Mouse (Mus musculus): ENCODE data around the gene Xrcc4. TPM values are rescaled to one million over a fixed set of nuclear protein-coding genes. Genes with fewer than 3 reads are reported as not detected.
A peak's percentile ranks its signal among the peaks of the same experiment; 100 is the strongest.
"Not testable (repeated sequence)": the region's sequence is repeated elsewhere in the genome, so short reads cannot be mapped to it uniquely, and the experiment has no call there.

The Xrcc4 gene
- polyA plus RNA-seq, 1 experiment = 6.0 TPM

DNA sequence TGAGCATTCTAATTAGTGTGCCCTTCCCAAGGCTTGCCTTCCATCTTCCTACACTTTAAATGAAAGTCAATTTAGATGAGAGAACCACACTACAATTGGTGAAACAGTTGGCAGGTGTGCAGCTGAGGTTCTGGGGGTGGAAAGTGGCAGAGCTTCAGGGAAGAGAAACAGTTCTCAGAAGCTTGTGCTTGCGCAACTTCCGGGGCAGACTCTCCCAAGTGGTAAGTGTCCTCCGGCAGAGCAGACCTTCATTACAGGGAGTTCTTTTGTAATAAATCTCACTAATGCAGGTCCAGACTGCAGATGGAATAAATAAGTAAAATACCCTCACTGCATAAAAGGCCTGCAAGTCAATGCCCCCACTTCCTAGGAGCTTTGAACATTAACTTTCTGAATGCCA, 323.4 kb downstream of the Xrcc4 start:
- TF ChIP-seq MYOG (IDR thresholded peaks at IDR 0.05; ENCODE audit: control insufficient read depth, extremely low read depth, insufficient read length) (no peak), MYOD1 (IDR thresholded peaks at IDR 0.05; ENCODE audit: control insufficient read depth, insufficient read length, low read depth) (no peak), CEBPB (IDR thresholded peaks at IDR 0.05; ENCODE audit: low read depth) (peak; percentile 47)
- no peak overlapping the region for H3K4me3 ChIP-seq (ENCODE audit: insufficient read depth, poor library complexity, severe bottlenecking)
- no peak overlapping the region for H3ac ChIP-seq (ENCODE audit: control insufficient read depth, insufficient read length, low read depth)
- no peaks in the 10 kb centered on the region for H3K79me3 ChIP-seq (ENCODE audit: low read depth)
- H3K36me3 ChIP-seq (ENCODE audit: control insufficient read depth, insufficient read depth) = no peaks in the 10 kb centered on the region
- no peaks in the 10 kb centered on the region for H3K79me2 ChIP-seq (ENCODE audit: control insufficient read depth, insufficient read depth)
- H3K27me3 ChIP-seq (ENCODE audit: control insufficient read depth, insufficient read depth, insufficient read length) = no peaks in the 10 kb centered on the region

DNA sequence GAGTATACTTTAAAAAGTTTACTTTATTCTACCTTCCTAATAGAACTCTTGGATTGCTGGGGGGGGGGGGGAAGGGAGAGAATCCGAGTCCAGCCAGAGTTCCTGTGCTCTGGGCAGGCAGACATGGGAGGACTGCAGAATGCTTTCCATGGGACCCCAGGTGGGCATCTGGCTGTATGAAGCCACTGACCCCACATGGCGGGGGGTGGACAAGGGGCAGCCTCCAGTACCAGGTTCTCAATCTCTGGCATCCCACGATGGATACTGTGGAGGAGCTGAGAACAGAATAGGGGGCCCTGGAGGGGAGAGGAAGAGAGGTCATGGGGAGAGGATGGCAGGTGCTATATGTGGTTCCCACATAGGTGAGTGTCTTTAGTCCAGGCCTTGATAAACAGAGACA, 327.1 kb downstream of the Xrcc4 start:
- TF ChIP-seq MAX (IDR thresholded peaks at IDR 0.05) (no peak), CEBPB (IDR thresholded peaks at IDR 0.05; ENCODE audit: low read depth) (no peak), CTCF (IDR thresholded peaks at IDR 0.05; ENCODE audit: control insufficient read depth, insufficient read depth, insufficient read length) (no peak), FOSL1 (IDR thresholded peaks at IDR 0.05; ENCODE audit: insufficient read depth, low read length, poor library complexity, severe bottlenecking) (no peak), USF1 (IDR thresholded peaks at IDR 0.05; ENCODE audit: low read depth) (no peak), MYOD1 (IDR thresholded peaks at IDR 0.05; ENCODE audit: control insufficient read depth, insufficient read length, low read depth) (no peak), MYOG (IDR thresholded peaks at IDR 0.05; ENCODE audit: control insufficient read depth, extremely low read depth, insufficient read length) (no peak)
- no peaks in the 10 kb centered on the region for H3K27me3 ChIP-seq (ENCODE audit: control insufficient read depth, insufficient read depth, insufficient read length)
- no peaks in the 10 kb centered on the region for H3K79me3 ChIP-seq (ENCODE audit: low read depth)

DNA sequence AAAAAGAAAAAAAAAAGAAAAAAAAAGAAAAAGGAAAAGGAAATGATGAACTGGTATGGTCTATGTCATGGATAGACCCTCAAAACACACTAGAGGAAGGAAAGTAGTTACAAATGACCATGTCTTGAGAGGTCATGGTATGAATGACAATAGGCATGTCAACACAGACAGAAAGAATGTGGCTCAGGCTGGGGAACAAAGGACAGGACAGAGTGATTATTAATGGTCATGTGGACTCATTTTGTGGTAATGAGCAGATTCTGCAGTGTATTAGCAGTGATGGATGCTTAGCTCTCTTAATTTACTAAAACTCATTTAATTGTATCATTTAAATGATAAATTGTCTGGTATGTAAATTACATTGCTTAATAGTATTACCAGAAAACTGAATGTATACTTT, 333.1 kb downstream of the Xrcc4 start:
- TF ChIP-seq CTCF (IDR thresholded peaks at IDR 0.05; ENCODE audit: control insufficient read depth, insufficient read depth, insufficient read length) (no peak), USF1 (IDR thresholded peaks at IDR 0.05; ENCODE audit: low read depth) (no peak)
- H3K79me3 ChIP-seq (ENCODE audit: low read depth) = no peaks in the 10 kb centered on the region
- H3K4me3 ChIP-seq (ENCODE audit: insufficient read depth, poor library complexity, severe bottlenecking) = no peak overlapping the region

More for the DNA sequence above, 327.1 kb downstream of the Xrcc4 start:
- no peaks in the 10 kb centered on the region for H3K36me3 ChIP-seq (ENCODE audit: control insufficient read depth, insufficient read depth)
- no peak overlapping the region for H3K4me3 ChIP-seq (ENCODE audit: insufficient read depth, poor library complexity, severe bottlenecking)
- no peak overlapping the region for H3ac ChIP-seq (ENCODE audit: control insufficient read depth, insufficient read length, low read depth)
- H3K79me2 ChIP-seq (ENCODE audit: control insufficient read depth, insufficient read depth) = no peaks in the 10 kb centered on the region

DNA sequence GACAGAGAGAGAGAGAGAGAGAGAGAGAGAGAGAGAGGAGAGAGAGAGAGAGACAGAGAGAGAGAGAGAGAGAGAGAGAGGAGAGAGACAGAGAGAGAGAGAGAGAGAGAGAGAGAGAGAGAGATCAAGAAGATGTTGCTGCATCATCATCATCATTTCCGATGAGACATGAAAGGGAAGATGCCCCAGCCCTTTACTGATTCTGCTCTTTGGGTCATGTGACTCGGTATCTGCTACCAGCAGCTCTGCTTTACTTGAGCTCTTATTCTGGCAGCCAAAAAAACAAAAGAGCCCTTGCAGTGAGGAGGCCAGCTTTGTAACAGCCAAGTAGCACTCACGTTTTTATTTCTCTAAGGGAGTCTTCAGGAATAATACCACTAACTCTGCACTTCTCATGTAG, 338.8 kb downstream of the Xrcc4 start:
- H3K79me3 ChIP-seq (ENCODE audit: low read depth); H3K79me2 ChIP-seq (ENCODE audit: control insufficient read depth, insufficient read depth); H3ac ChIP-seq (ENCODE audit: control insufficient read depth, insufficient read length, low read depth); H3K36me3 ChIP-seq (ENCODE audit: control insufficient read depth, insufficient read depth); H3K4me3 ChIP-seq (ENCODE audit: insufficient read depth, poor library complexity, severe bottlenecking); H3K27me3 ChIP-seq (ENCODE audit: control insufficient read depth, insufficient read depth, insufficient read length): not testable (repeated sequence)
- peak; percentile 34 for TF ChIP-seq USF1 (IDR thresholded peaks at IDR 0.05; ENCODE audit: low read depth)

More for the DNA sequence above, 333.1 kb downstream of the Xrcc4 start:
- H3K27me3 ChIP-seq (ENCODE audit: control insufficient read depth, insufficient read depth, insufficient read length) = no peaks in the 10 kb centered on the region
- no peaks in the 10 kb centered on the region for H3K36me3 ChIP-seq (ENCODE audit: control insufficient read depth, insufficient read depth)
- H3K79me2 ChIP-seq (ENCODE audit: control insufficient read depth, insufficient read depth) = no peaks in the 10 kb centered on the region
- no peak overlapping the region for H3ac ChIP-seq (ENCODE audit: control insufficient read depth, insufficient read length, low read depth)

DNA sequence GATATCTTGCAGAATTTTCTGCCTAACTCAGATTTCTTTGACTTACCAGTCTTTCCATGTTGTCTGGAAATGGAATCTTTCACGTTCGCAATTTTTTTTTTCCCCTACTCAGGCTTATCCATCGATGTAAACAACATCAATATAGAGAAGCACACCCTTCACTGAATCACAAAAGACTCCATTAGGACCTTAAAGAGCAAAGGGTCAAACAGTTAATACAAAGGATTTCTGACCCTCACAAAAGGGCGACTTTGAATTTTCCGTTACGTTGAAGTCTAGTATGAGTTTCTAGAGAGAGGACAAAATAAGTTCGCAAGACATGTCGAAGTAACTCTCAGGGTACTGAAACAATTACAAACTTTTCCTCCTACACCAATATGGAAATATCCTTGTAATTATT, 346.2 kb downstream of the Xrcc4 start:
- Histone ChIP-seq H3K36me3 (ENCODE audit: control insufficient read depth, insufficient read depth) (no peaks in the 10 kb centered on the region), H3K79me3 (ENCODE audit: low read depth) (peaks cover 10% of the 10 kb centered on the region), H3K4me3 (ENCODE audit: insufficient read depth, poor library complexity, severe bottlenecking) (no peak overlapping the region), H3K79me2 (ENCODE audit: control insufficient read depth, insufficient read depth) (peaks cover 20% of the 10 kb centered on the region), H3ac (ENCODE audit: control insufficient read depth, insufficient read length, low read depth) (no peak overlapping the region), H3K27me3 (ENCODE audit: control insufficient read depth, insufficient read depth, insufficient read length) (no peaks in the 10 kb centered on the region)
- TF ChIP-seq FOSL1 (IDR thresholded peaks at IDR 0.05; ENCODE audit: insufficient read depth, low read length, poor library complexity, severe bottlenecking) = no peak
- no peak for TF ChIP-seq MYOG (IDR thresholded peaks at IDR 0.05; ENCODE audit: control insufficient read depth, extremely low read depth, insufficient read length)
- no peak for TF ChIP-seq MAX (IDR thresholded peaks at IDR 0.05)

DNA sequence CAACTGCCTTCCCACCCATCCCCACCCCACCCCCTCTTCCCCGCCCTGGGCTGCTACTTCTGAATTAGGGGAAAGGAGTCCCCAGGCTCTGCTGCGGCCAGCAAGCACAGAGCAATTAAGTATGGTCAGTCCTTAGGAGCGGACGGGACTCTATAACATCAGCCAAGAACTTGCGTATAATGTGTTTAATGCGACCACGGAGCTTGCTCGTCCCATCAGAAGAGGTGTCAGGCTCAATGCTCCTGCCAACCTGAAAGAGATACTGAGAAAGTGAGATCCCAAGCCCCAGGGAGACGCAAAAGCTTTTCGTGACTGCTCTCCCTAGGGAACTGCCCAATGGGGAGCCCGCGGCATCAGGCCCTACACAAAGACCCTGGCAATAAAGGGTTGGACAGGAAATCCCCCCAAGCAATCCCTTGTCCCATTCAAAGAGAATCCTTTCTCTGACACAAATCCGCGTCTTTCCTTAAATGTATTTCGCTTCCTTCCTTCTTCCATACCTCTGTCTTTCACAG, 346.7 kb downstream of the Xrcc4 start:
- TF ChIP-seq CTCF (IDR thresholded peaks at IDR 0.05; ENCODE audit: control insufficient read depth, insufficient read depth, insufficient read length) = no peak
- no peak for TF ChIP-seq MAX (IDR thresholded peaks at IDR 0.05)
- TF ChIP-seq MYOG (IDR thresholded peaks at IDR 0.05; ENCODE audit: control insufficient read depth, extremely low read depth, insufficient read length) = no peak
- no peak for TF ChIP-seq CEBPB (IDR thresholded peaks at IDR 0.05; ENCODE audit: low read depth)
- no peak for TF ChIP-seq USF1 (IDR thresholded peaks at IDR 0.05; ENCODE audit: low read depth)
- H3K4me3 ChIP-seq (ENCODE audit: insufficient read depth, poor library complexity, severe bottlenecking) = no peak overlapping the region
- H3K79me2 ChIP-seq (ENCODE audit: control insufficient read depth, insufficient read depth) = peaks cover 25% of the 10 kb centered on the region
- H3K27me3 ChIP-seq (ENCODE audit: control insufficient read depth, insufficient read depth, insufficient read length) = no peaks in the 10 kb centered on the region
- H3ac ChIP-seq (ENCODE audit: control insufficient read depth, insufficient read length, low read depth) = no peak overlapping the region
- no peaks in the 10 kb centered on the region for H3K36me3 ChIP-seq (ENCODE audit: control insufficient read depth, insufficient read depth)
- peaks cover 10% of the 10 kb centered on the region for H3K79me3 ChIP-seq (ENCODE audit: low read depth)

Data from C2C12 (cell line).